Mouse (Mus musculus): Measurements from ENCODE around the gene Cyp3a44. TPM values are rescaled to one million over a fixed set of nuclear protein-coding genes. Genes with fewer than 3 reads are reported as not detected.
"Not testable (repeated sequence)": the region's sequence is repeated elsewhere in the genome, so short reads cannot be mapped to it uniquely, and the experiment has no call there.

Gene Cyp3a44
- not detected in 2 replicates for total RNA-seq (2014; rRNA removed)
- not detected in 2 replicates for polyA plus RNA-seq (2015; fragmentation: Nextera tagmentation; extraction: Ambion mirVana)

- H3K4me1 ChIP-seq (ENCODE audit: insufficient read depth, low read length); H3K27ac ChIP-seq (ENCODE audit: low read depth, low read length); H3K9ac ChIP-seq (replicated peaks; ENCODE audit: low read length, poor library complexity, severe bottlenecking); H3K27me3 ChIP-seq (ENCODE audit: insufficient read depth, low read length); H3K36me3 ChIP-seq (ENCODE audit: insufficient read depth, low read length); H3K4me3 ChIP-seq (ENCODE audit: low read depth, low read length); H3K4me2 ChIP-seq (ENCODE audit: low read depth, low read length, poor library complexity, severe bottlenecking); H3K9me3 ChIP-seq (ENCODE audit: low read length); ATAC-seq (ENCODE audit: low FRiP score); DNase-seq (ENCODE audit: low spot score): not testable (repeated sequence)
- WGBS: 66% methylated on average over 2 of the region's 2 CpGs
These were observed at the start of gene Cyp3a44 for GRCm38 (mm10) chr5:145805796-145806195. Gene Cyp3a44, minus strand, starts transcription at chr5:145805874.

- not testable (repeated sequence) for H3K4me1 ChIP-seq (ENCODE audit: insufficient read depth, low read length); H3K9ac ChIP-seq (replicated peaks; ENCODE audit: low read length, poor library complexity, severe bottlenecking); DNase-seq (ENCODE audit: low spot score); H3K27ac ChIP-seq (ENCODE audit: low read depth, low read length); H3K27me3 ChIP-seq (ENCODE audit: insufficient read depth, low read length); H3K36me3 ChIP-seq (ENCODE audit: insufficient read depth, low read length); H3K4me3 ChIP-seq (ENCODE audit: low read depth, low read length); H3K4me2 ChIP-seq (ENCODE audit: low read depth, low read length, poor library complexity, severe bottlenecking); ATAC-seq (ENCODE audit: low FRiP score)
- peaks cover 31% of the 10 kb centered on the region for H3K9me3 ChIP-seq (ENCODE audit: low read length)
These were observed 5.4 kb downstream of the Cyp3a44 start for GRCm38 (mm10) chr5:145800229-145800628.

GRCm38 (mm10) chr5:145793232-145793631 is 12.4 kb downstream of the Cyp3a44 start:
- H3K9me3 ChIP-seq (ENCODE audit: low read length): peaks cover 22% of the 10 kb centered on the region
- H3K27ac ChIP-seq (ENCODE audit: low read depth, low read length); ATAC-seq (ENCODE audit: low FRiP score): not testable (repeated sequence)

GRCm38 (mm10) chr5:145737512-145737911 is 68.2 kb downstream of the Cyp3a44 start:
- H3K9me3 ChIP-seq (ENCODE audit: low read length): peaks cover 15% of the 10 kb centered on the region
- H3K4me3 ChIP-seq (ENCODE audit: low read depth, low read length); DNase-seq (ENCODE audit: low spot score); H3K4me1 ChIP-seq (ENCODE audit: insufficient read depth, low read length); ATAC-seq (ENCODE audit: low FRiP score); H3K36me3 ChIP-seq (ENCODE audit: insufficient read depth, low read length); H3K4me2 ChIP-seq (ENCODE audit: low read depth, low read length, poor library complexity, severe bottlenecking); H3K27me3 ChIP-seq (ENCODE audit: insufficient read depth, low read length); H3K9ac ChIP-seq (replicated peaks; ENCODE audit: low read length, poor library complexity, severe bottlenecking); H3K27ac ChIP-seq (ENCODE audit: low read depth, low read length): not testable (repeated sequence)
- WGBS: 80% methylated on average over 3 of the region's 3 CpGs

More at GRCm38 (mm10) chr5:145793232-145793631, 12.4 kb downstream of the Cyp3a44 start:
- not testable (repeated sequence) for H3K4me1 ChIP-seq (ENCODE audit: insufficient read depth, low read length); H3K4me3 ChIP-seq (ENCODE audit: low read depth, low read length); H3K9ac ChIP-seq (replicated peaks; ENCODE audit: low read length, poor library complexity, severe bottlenecking); H3K36me3 ChIP-seq (ENCODE audit: insufficient read depth, low read length); H3K4me2 ChIP-seq (ENCODE audit: low read depth, low read length, poor library complexity, severe bottlenecking); H3K27me3 ChIP-seq (ENCODE audit: insufficient read depth, low read length); DNase-seq (ENCODE audit: low spot score)

Other genes with a start within 250 kb of the Cyp3a44 start
- gene Cyp3a41b, start 221.1 kb downstream of the Cyp3a44 start, total RNA-seq (2014; rRNA removed): not detected in 2 replicates
- not detected in 2 replicates for gene Cyp3a41b, start 221.1 kb downstream of the Cyp3a44 start, polyA plus RNA-seq (2015; fragmentation: Nextera tagmentation; extraction: Ambion mirVana)
- not detected in 2 replicates for gene Cyp3a41a, start 85.7 kb downstream of the Cyp3a44 start, total RNA-seq (2014; rRNA removed)
- not detected in 2 replicates for gene Cyp3a41a, start 85.7 kb downstream of the Cyp3a44 start, polyA plus RNA-seq (2015; fragmentation: Nextera tagmentation; extraction: Ambion mirVana)
- gene Cyp3a11, start 74.1 kb upstream of the Cyp3a44 start, total RNA-seq (2014; rRNA removed): not detected in 2 replicates
- not detected in 2 replicates for gene Cyp3a11, start 74.1 kb upstream of the Cyp3a44 start, polyA plus RNA-seq (2015; fragmentation: Nextera tagmentation; extraction: Ambion mirVana)
- gene Cyp3a25, start 203.7 kb upstream of the Cyp3a44 start, total RNA-seq (2014; rRNA removed): not detected in 2 replicates
- not detected in 2 replicates for gene Cyp3a25, start 203.7 kb upstream of the Cyp3a44 start, polyA plus RNA-seq (2015; fragmentation: Nextera tagmentation; extraction: Ambion mirVana)

Data from midbrain, postnatal 0 days (tissue).